Mouse (Mus musculus) olfactory bulb, adult 2 months (tissue): ENCODE results near the gene Eif2b4.

ENCODE experiments used
- CTCF ChIP-seq: fragments of 200-500 bp; IDR thresholded peaks from 2 replicates; pipeline ENCODE4 v1.5.1; 2012; ENCODE audit warnings: low read depth, mild to moderate bottlenecking, low read length, moderate library complexity; ENCODE audit not compliant: insufficient read depth
- POLR2A ChIP-seq: fragments of 200-500 bp; IDR thresholded peaks from 2 replicates; pipeline ENCODE4 v1.6.1; 2012; ENCODE audit warnings: mild to moderate bottlenecking, low read depth, low read length, moderate library complexity; ENCODE audit not compliant: insufficient read depth

- TF ChIP-seq CTCF, result no peak
- TF ChIP-seq POLR2A, result no peak
Measured at GRCm38 (mm10) chr5:31196207-31196606, 3.0 kb upstream of the Eif2b4 start.
